Mouse (Mus musculus): Measurements from ENCODE around the gene Ncapg2. TPM values are rescaled to one million over a fixed set of nuclear protein-coding genes. Genes with fewer than 3 reads are reported as not detected.
A peak's percentile ranks its signal among the peaks of the same experiment; 100 is the strongest.

The Ncapg2 gene
- polyA plus RNA-seq (2016; fragmentation: Nextera tagmentation; extraction: Ambion mirVana): 57.5 and 58.1 TPM in 2 replicates

DNA sequence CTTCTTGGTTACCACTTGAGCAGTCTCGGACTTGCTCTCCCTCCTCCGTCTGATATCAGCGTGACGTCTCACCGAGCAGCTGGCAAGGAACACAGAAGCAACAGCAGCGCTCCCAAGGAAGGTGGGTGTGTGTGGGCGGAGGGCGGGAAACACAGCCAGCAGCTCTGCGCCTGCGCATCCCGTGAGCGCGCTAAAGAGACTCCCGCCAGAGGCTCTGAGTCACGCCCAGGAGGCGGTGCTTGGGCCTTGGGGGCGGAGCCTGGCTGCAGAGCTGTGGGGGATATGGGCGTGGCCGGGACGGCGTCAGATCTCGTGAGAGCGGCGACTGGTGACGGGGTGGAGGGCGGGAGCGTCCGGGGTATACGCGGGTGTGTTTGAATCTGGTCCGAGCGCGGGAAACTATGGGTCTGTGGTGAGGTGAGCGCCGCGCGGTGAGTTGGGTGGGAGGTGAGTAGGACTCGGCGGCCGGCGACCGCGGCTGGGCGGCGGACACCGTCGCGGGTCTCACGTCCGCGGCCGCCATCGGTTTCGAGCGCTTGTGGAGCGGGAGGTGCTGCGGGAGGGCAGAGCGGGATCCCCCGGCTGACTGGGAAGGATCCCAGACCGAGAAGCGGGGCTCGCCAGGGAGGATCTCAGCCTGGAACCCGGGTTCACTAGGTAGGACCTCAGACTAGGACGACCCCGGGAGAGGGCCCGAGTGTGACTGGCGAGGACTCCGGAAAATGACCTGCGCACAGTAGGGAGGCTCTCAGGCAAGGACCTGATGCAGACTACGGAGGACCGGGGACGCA is at the start of gene Ncapg2:
TSS of gene Ncapg2 (plus strand) at position 358 of the 791 bp plus-strand sequence.
- Histone ChIP-seq H3K36me3 (replicated peaks) (peaks cover 56% of the 10 kb centered on the region), H3K4me3 (replicated peaks) (peak within 1 kb of the TSS; percentile 70), H3K4me2 (peak within 1 kb of the TSS; percentile 79), H3K27ac (0 out of 2 replicates have a peak within 1 kb of the TSS, but pooled peaks have one; percentile 2), H3K9ac (peak within 1 kb of the TSS; percentile 83), H3K27me3 (no peaks in the 10 kb centered on the region), H3K4me1 (peaks cover 20% of the 10 kb centered on the region), H3K9me3 (peaks cover 41% of the 10 kb centered on the region)
- under 1% methylated on average over 72 of the region's 72 CpGs for whole genome bisulfite sequencing
- ATAC-seq (ENCODE audit: low FRiP score): peak; percentile 99

DNA sequence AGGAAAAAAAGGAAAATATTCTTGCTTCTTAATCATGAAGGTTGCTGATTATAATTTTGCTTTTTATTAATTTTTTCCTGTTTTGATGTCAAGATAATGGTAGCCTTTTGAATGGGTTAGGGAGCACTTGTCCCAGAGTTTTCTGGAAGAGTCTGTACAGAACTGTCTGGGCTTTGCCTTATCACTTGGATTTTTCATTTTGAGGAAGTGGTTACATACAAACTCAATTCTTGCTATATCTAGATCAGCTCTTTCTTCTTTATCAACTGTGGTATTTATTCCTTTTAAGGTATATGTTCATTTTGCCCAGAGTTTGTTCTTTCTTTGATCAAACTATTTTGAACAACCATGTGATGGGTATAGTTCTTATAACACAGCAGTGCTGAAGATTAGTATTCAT is 43.1 kb upstream of the Ncapg2 start:
- no peaks in the 10 kb centered on the region for H3K27me3 ChIP-seq
- ATAC-seq (ENCODE audit: low FRiP score): no peak

DNA sequence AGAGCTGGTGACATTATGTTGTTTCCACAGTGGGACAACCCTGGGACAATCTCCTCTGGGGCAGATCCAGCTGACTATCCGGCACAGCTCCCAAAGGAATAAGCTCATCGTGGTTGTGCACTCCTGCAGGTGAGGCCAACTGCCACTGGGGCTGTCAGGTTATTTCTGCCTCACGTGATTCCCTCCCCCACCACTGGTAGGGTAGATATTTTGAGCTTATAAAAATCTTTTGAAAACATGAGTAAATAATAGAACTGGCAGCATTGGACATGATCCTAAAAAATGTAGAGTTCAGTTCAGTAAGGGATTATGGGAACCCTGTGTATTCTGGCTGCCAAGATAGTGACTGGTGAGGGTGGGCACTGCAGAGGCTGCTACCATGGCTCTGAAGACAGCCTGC is 38.3 kb upstream of the Ncapg2 start:
- Histone ChIP-seq H3K4me2 (no peak overlapping the region), H3K27ac (no peak overlapping the region), H3K9me3 (no peaks in the 10 kb centered on the region), H3K4me3 (replicated peaks) (no peak overlapping the region), H3K27me3 (no peaks in the 10 kb centered on the region), H3K4me1 (no peaks in the 10 kb centered on the region), H3K36me3 (replicated peaks) (peaks cover 34% of the 10 kb centered on the region), H3K9ac (no peak overlapping the region)
- no peak for ATAC-seq (ENCODE audit: low FRiP score)
- 88% methylated on average over 3 of the region's 3 CpGs for WGBS

More for the DNA sequence above, 43.1 kb upstream of the Ncapg2 start:
- no peaks in the 10 kb centered on the region for H3K4me1 ChIP-seq
- H3K4me2 ChIP-seq: no peak overlapping the region
- H3K9ac ChIP-seq: no peak overlapping the region
- no peaks in the 10 kb centered on the region for H3K9me3 ChIP-seq
- H3K36me3 ChIP-seq (replicated peaks): peaks cover 34% of the 10 kb centered on the region
- H3K27ac ChIP-seq: no peak overlapping the region
- H3K4me3 ChIP-seq (replicated peaks): no peak overlapping the region

DNA sequence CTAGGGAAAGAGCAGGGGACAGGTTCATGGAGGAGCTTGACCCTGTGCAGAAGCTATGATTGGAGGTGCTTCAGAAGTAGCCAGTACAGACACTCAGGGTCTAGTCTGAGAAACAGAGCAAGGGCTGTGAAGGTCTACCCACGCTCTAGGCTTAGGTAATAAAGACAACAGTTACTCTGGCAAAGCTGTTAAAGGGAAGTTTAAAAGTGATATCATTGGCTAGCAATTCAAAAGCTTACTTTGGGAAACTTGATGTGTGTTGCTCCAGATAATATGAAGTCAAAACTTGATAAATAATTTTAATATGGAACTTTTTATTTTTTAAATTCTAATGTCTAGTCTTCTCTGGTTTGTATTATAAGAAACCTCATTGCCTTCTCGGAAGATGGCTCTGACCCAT is 37.9 kb upstream of the Ncapg2 start:
- H3K27me3 ChIP-seq: no peaks in the 10 kb centered on the region
- H3K27ac ChIP-seq: no peak overlapping the region
- no peaks in the 10 kb centered on the region for H3K4me1 ChIP-seq
- WGBS: 87% methylated on average over 2 of the region's 2 CpGs
- no peak overlapping the region for H3K4me2 ChIP-seq
- no peak for ATAC-seq (ENCODE audit: low FRiP score)
- no peak overlapping the region for H3K9ac ChIP-seq
- H3K9me3 ChIP-seq: no peaks in the 10 kb centered on the region
- H3K36me3 ChIP-seq (replicated peaks): peaks cover 34% of the 10 kb centered on the region
- H3K4me3 ChIP-seq (replicated peaks): no peak overlapping the region

- Histone ChIP-seq H3K27me3 (no peaks in the 10 kb centered on the region), H3K4me2 (no peak overlapping the region), H3K9ac (no peak overlapping the region), H3K9me3 (no peaks in the 10 kb centered on the region), H3K36me3 (replicated peaks) (peaks cover 31% of the 10 kb centered on the region), H3K4me3 (replicated peaks) (no peak overlapping the region), H3K4me1 (no peaks in the 10 kb centered on the region), H3K27ac (no peak overlapping the region)
- ATAC-seq (ENCODE audit: low FRiP score): no peak
- WGBS: 80% methylated on average over 2 of the region's 2 CpGs
Observed at GRCm38 (mm10) chr12:116368857-116369256, 36.3 kb upstream of the Ncapg2 start.

- no peaks in the 10 kb centered on the region for H3K9me3 ChIP-seq
- no peak overlapping the region for H3K4me2 ChIP-seq
- H3K27me3 ChIP-seq: no peaks in the 10 kb centered on the region
- no peak overlapping the region for H3K9ac ChIP-seq
- no peak for ATAC-seq (ENCODE audit: low FRiP score)
- H3K27ac ChIP-seq: no peak overlapping the region
- no peaks in the 10 kb centered on the region for H3K4me1 ChIP-seq
- H3K4me3 ChIP-seq (replicated peaks): no peak overlapping the region
- 87% methylated on average over 2 of the region's 2 CpGs for WGBS
- H3K36me3 ChIP-seq (replicated peaks): no peaks in the 10 kb centered on the region
Observed at GRCm38 (mm10) chr12:116383101-116383500, 22.1 kb upstream of the Ncapg2 start.

DNA sequence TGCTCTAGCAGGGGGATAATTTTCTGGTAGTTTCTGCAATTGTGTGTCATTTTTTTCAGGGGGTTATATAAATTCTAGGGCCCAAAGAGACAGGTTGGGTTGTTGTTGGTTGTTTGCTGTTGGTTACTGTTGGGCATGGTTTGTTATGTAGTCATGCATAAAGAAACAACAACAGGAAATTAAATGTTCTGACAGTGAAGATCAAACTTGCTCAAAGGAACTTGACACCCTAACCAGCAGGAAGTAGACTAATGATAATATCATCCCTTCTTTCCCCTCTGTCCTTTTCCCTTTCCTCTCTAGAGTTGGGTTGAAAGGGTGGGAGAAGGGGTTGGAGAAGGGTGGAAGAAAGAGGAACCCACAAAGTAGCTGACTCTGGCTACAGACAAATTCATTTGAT is 21.2 kb upstream of the Ncapg2 start:
- Histone ChIP-seq H3K4me2 (no peak overlapping the region), H3K4me3 (replicated peaks) (no peak overlapping the region), H3K27ac (no peak overlapping the region), H3K9ac (no peak overlapping the region), H3K9me3 (no peaks in the 10 kb centered on the region), H3K4me1 (no peaks in the 10 kb centered on the region), H3K36me3 (replicated peaks) (no peaks in the 10 kb centered on the region), H3K27me3 (no peaks in the 10 kb centered on the region)
- ATAC-seq (ENCODE audit: low FRiP score): no peak

GRCm38 (mm10) chr12:116386802-116387201 is 18.4 kb upstream of the Ncapg2 start:
- no peak for ATAC-seq (ENCODE audit: low FRiP score)
- no peaks in the 10 kb centered on the region for H3K9me3 ChIP-seq
- no peak overlapping the region for H3K4me3 ChIP-seq (replicated peaks)
- 85% methylated on average over 1 of the region's 1 CpGs for WGBS
- H3K27me3 ChIP-seq: no peaks in the 10 kb centered on the region
- H3K4me1 ChIP-seq: no peaks in the 10 kb centered on the region
- no peak overlapping the region for H3K27ac ChIP-seq
- no peaks in the 10 kb centered on the region for H3K36me3 ChIP-seq (replicated peaks)
- H3K9ac ChIP-seq: no peak overlapping the region
- H3K4me2 ChIP-seq: no peak overlapping the region

DNA sequence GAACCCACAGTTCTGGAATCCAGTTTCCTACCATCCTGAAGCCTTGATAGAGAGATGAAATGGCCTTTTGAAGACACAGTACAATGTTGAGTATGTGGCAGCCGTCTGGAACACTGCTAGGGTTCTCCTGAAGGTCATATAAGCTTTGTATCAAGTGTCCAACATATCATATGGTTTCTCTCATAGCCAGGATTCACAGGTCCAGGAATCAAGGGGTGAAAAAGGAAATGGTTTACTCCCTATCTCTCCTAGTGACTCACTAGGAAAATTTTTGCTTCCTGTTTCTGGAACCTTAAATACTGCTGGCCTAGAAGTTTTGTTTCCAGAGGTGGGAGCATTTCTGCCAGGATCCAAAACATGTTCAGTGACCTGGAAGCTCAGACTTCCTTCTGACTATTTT is 15.3 kb upstream of the Ncapg2 start:
- H3K9ac ChIP-seq: no peak overlapping the region
- no peak for ATAC-seq (ENCODE audit: low FRiP score)
- H3K4me3 ChIP-seq (replicated peaks): no peak overlapping the region
- no peaks in the 10 kb centered on the region for H3K27me3 ChIP-seq
- 47% methylated on average over 1 of the region's 1 CpGs for WGBS
- H3K36me3 ChIP-seq (replicated peaks): no peaks in the 10 kb centered on the region
- H3K27ac ChIP-seq: no peak overlapping the region
- H3K9me3 ChIP-seq: no peaks in the 10 kb centered on the region
- H3K4me1 ChIP-seq: no peaks in the 10 kb centered on the region
- no peak overlapping the region for H3K4me2 ChIP-seq

- H3K4me1 ChIP-seq: no peaks in the 10 kb centered on the region
- H3K27ac ChIP-seq: no peak overlapping the region
- 73% methylated on average over 2 of the region's 2 CpGs for WGBS
- no peak overlapping the region for H3K4me2 ChIP-seq
- ATAC-seq (ENCODE audit: low FRiP score): no peak
- no peaks in the 10 kb centered on the region for H3K27me3 ChIP-seq
- 0 out of 2 replicates have a peak, but pooled peaks cover 2% of the 10 kb centered on the region for H3K36me3 ChIP-seq (replicated peaks)
- no peak overlapping the region for H3K9ac ChIP-seq
- H3K9me3 ChIP-seq: no peaks in the 10 kb centered on the region
- no peak overlapping the region for H3K4me3 ChIP-seq (replicated peaks)
Observed at GRCm38 (mm10) chr12:116394327-116394726, 10.9 kb upstream of the Ncapg2 start.

DNA sequence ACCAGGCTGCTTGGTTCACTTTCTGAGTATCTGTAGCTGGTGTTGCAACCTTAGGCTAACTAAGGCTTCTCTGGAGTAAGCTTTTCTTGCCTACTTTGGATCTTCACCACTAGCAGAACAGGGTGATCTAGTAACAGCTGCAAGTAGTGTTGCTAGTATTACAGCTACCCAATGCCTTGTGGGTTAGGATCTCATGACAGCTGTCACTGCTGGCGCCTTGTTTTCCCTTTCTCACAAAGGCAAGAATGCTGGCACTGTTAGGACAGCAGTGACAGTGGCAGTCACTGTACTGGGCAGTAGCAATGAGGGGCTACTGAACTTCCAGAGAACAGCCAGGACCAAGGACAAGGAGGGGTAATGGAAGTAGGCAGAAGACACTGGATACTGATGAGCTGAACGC is 9.9 kb upstream of the Ncapg2 start:
- no peak overlapping the region for H3K4me2 ChIP-seq
- H3K4me1 ChIP-seq: no peaks in the 10 kb centered on the region
- 90% methylated on average over 2 of the region's 2 CpGs for WGBS
- ATAC-seq (ENCODE audit: low FRiP score): no peak
- no peaks in the 10 kb centered on the region for H3K27me3 ChIP-seq
- no peak overlapping the region for H3K9ac ChIP-seq
- no peaks in the 10 kb centered on the region for H3K9me3 ChIP-seq
- no peak overlapping the region for H3K4me3 ChIP-seq (replicated peaks)
- 0 out of 2 replicates have a peak, but pooled peaks cover 8% of the 10 kb centered on the region for H3K36me3 ChIP-seq (replicated peaks)
- H3K27ac ChIP-seq: no peak overlapping the region

- Histone ChIP-seq H3K4me3 (replicated peaks) (no peak overlapping the region), H3K9me3 (0 out of 2 replicates have a peak, but pooled peaks cover 6% of the 10 kb centered on the region), H3K9ac (no peak overlapping the region), H3K4me1 (no peaks in the 10 kb centered on the region), H3K27ac (no peak overlapping the region), H3K27me3 (no peaks in the 10 kb centered on the region), H3K4me2 (no peak overlapping the region), H3K36me3 (replicated peaks) (0 out of 2 replicates have a peak, but pooled peaks cover 8% of the 10 kb centered on the region)
- 84% methylated on average over 2 of the region's 2 CpGs for WGBS
- no peak for ATAC-seq (ENCODE audit: low FRiP score)
Observed at GRCm38 (mm10) chr12:116396072-116396695, 9.0 kb upstream of the Ncapg2 start.
